Mouse (Mus musculus) lung, postnatal 0 days (tissue): ENCODE measurements around the gene Sphk2.

Source experiments
- CTCF ChIP-seq: IDR thresholded peaks from 2 replicates; pipeline ENCODE4 v1.5.1; 2016; ENCODE audit warnings: antibody characterized with exemption, mild to moderate bottlenecking
- EP300 ChIP-seq: IDR thresholded peaks from 2 replicates; pipeline ENCODE4 v1.6.1; 2016; ENCODE audit warnings: antibody characterized with exemption, mild to moderate bottlenecking, control low read depth

- no peak for TF ChIP-seq EP300
- TF ChIP-seq CTCF: no peak
These were observed 13.7 kb downstream of the Sphk2 start for GRCm38 (mm10) chr7:45704046-45704559.
